Mouse (Mus musculus) embryonic stem cell, embryonic (primary cell): ENCODE results near the gene Rilpl1.

Experiments used
- CTCF ChIA-PET, 4 experiments: fragments of 300-600 bp in 2 of 4; fragments of 350-600 bp in 2 of 4; sonication (Branson Sonifier 250); formaldehyde crosslinking; loops; one replicate each; lab custom pipeline; 2022; ENCODE audit warnings: inconsistent platforms in 2 of 4; lab: Charles Lee
- POLR2A ChIA-PET, 4 experiments: fragments of 300-600 bp in 2 of 4; fragments of 350-600 bp in 2 of 4; sonication (Branson Sonifier 250); formaldehyde crosslinking; loops; one replicate each; lab custom pipeline; 2022; ENCODE audit warnings: antibody characterized with exemption in 4 of 4, inconsistent platforms in 1 of 4; lab: Charles Lee

Gene Rilpl1

DNA sequence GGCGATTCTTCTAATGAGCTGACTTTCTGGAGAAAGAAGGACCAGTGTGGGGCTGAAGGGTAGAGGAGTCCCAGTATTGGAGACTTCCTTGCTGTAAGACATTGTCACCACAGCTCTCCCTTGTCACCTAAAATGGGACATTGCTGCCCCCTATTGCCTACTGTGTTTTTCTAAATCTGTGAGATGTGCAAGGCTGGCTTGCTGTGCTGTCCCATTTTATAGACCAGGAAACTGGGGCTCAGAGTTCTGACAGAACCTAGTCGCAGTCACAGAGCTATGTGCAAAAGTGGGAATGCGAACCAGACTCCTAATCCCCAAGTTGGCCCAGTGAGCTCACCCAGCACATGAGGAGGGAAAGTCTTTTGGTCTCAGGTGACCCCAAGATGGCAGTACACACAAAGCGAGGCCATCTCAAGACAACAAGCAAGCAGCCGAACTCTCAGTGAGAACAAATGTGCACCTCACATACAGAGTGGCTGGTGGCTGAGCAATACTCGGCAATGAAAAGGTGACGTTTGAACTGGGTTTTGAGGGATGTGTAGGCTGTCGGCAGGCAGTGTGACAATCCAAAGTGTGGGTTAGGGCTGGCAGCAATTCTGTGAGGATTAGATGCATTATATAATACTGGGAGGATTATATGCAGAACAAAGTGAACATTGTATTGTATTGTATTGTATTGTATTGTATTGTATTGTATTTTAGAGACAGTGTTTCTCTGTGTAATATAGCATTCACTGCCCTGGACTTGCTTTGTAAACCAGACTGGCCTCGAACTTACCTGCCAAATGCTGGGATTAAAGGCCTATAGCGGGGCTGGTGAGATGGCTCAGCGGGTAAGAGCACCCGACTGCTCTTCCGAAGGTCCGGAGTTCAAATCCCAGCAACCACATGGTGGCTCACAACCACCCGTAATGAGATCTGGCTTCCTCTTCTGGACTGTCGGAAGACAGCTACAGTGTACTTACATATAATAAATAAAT, 7.9 kb upstream of the Rilpl1 start:
- CTCF ChIA-PET = interaction anchor here (0.6 to 1.9 kb wide), 28 partner anchors 13 to 1055 kb away, joined by 3 to 20 read pairs (median 3); partner anchors contain the start of genes Kmt5a (in 2 of the 4) and Ddx55 (in 1 of the 4)
- POLR2A ChIA-PET = interaction anchor here in 2 of 4 experiments (0.7 to 1.6 kb wide), 13 partner anchors 10 to 211 kb away, joined by 3 to 12 read pairs (median 4); partner anchors contain the start of genes Kmt5a (in 2 of the 2), 2810006K23Rik (in 1 of the 2), Ddx55 (in 1 of the 2) and Mphosph9 (in 1 of the 2)

DNA sequence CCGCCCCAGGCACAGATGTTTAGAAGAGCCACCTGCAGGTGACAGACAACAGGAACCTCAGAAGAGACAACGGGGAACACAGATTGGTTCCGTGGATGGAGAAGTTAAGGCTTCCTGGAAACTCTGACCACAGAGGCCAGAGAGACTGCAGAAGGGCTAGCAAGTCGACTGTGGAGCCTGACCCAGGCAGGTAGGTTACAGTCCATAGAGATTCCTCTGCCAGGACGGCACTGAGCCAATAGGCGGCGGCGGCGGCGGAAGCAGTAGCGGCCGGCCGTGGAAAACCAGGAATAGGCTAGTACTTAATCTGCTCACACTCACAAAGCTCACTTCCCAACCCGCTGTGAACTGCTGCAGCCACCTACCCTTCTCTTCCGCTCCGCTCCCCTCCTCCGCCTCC, 5.6 kb upstream of the Rilpl1 start:
- POLR2A ChIA-PET = interaction anchor here in 3 of 4 experiments (0.6 to 1.6 kb wide), 4 partner anchors 15 to 193 kb away, joined by 3 to 4 read pairs (median 3); no protein-coding TSS in a partner anchor
- CTCF ChIA-PET = no interaction called here

DNA sequence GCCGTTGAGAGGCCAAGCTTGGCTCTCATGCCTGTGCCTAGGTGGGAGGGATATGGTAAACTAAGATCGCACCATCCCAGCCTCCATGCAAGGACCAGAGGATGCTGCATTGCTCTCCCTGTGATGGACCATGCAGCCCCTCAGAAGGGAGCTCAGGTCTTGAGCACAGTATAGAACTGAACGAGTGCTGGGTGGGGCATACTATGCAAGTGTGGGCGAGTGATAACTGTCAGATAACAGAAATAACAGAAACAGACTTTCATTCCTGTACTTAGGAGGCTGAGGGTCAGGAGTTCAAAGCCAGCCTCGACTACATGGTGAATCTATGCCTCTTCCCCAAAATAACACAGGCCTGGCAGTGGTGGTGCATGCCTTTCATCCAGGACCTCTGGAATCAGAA, 3.8 kb upstream of the Rilpl1 start:
- ChIA-PET POLR2A (interaction anchor here in 1 of 4 experiments (0.6 kb wide), 1 partner anchor 25 kb away, joined by 3 read pairs; no protein-coding TSS in a partner anchor), CTCF (no interaction called here)

DNA sequence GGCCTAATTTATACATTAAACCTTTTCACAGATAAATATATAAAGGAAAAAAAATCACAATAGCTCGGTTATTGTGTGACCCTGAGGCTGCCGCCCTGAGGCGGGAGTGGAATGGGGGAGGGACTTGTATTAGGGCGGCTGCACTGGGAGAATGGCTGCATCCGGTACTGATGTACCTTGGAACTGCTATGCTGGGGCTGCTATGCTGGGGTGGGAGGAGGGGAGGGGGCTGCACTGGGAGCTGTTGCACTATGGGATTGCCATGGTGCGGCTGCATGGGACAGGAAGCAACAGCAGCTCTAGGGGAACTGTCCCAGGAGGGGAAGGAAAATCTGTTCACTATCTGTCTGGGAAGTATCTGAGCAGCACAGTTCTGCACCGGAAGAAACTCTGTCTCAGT, 1.3 kb upstream of the Rilpl1 start:
- CTCF ChIA-PET = no interaction called here
- POLR2A ChIA-PET = interaction anchor here in 3 of 4 experiments (0.6 to 2.3 kb wide), 13 partner anchors 14 to 204 kb away, joined by 3 to 8 read pairs (median 5); partner anchors contain the start of genes Snrnp35 (in 2 of the 3), 2810006K23Rik (in 1 of the 3), Ddx55 (in 1 of the 3) and Mphosph9 (in 1 of the 3)

DNA sequence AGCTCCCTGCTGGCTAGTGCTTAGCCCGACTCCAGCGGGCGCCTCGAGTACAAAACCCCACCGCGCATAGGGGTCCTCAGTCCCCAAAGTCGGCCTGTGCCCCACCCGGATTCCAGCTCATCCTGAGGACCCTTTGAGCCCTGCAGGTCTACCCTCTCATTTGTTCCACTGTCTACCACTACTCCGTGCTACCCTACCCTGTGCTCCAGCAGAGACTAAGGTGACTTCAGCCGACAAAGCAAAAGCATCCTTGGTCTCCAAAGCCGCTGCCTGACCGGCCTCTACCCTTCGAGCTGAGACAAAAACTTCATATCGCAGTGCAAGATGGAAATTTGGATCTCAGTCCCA, 366 bp upstream of the Rilpl1 start:
- POLR2A ChIA-PET = interaction anchor here (0.6 to 2.3 kb wide), 34 partner anchors 9 to 204 kb away, joined by 3 to 13 read pairs (median 4); partner anchors contain the start of genes 2810006K23Rik (in 2 of the 4), Ddx55 (in 2 of the 4), Kmt5a (in 2 of the 4) and Mphosph9 (in 2 of the 4)
- CTCF ChIA-PET = interaction anchor here in 2 of 4 experiments (0.6 to 1.3 kb wide), 6 partner anchors 10 to 92 kb away, joined by 3 to 4 read pairs (median 3); partner anchors contain the start of gene Kmt5a (in 1 of the 2)

DNA sequence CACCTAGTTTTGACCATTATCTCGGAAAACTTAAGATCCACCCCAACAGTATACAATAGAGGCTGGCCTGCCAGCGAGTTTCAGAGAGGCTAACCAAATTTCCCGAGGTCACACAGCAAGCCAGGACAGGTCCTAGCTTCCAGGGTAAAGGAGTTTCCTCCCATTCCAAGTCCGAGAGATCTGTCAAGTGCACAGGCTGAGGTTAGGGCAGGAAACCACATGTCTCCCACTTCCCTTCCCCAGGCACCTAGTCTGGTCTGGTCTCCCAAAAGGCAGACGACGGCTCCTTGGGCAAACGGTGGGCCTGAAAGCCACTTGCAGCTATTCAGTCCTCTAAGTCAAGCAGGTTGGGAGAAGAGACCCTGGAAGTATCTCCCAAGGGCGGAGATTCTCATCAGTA, 1.5 kb downstream of the Rilpl1 start:
- CTCF ChIA-PET = interaction anchor here in 3 of 4 experiments (0.6 kb wide), 3 partner anchors 53 to 370 kb away, joined by 3 to 4 read pairs (median 3); no protein-coding TSS in a partner anchor
- POLR2A ChIA-PET = interaction anchor here in 2 of 4 experiments (0.7 to 1.6 kb wide), 5 partner anchors 9 to 90 kb away, joined by 3 to 4 read pairs (median 3); partner anchors contain the start of gene Kmt5a (in 2 of the 2)

DNA sequence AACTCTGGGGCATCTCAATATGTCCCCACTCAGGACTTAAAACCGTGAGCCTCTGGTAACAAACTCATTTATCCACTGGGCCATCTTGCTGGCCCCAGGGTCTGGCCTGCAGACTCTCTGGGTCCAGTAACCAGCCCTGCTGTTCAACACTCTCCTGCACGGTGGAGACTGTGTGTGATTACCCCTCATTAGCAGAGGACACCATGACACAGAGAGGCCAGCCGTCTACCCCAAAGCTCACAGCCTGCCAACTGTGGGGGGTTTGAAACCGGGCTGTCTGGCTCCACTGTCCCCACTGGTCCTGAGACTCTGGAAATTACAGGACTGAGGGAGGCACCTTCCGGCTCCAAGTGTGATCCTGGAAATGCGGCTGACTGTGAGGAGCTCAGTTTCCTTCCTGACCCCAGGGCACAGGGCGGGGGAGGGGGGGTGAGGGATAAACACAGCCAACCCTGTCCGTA, 2.0 kb downstream of the Rilpl1 start:
- POLR2A ChIA-PET = interaction anchor here in 2 of 4 experiments (0.5 to 2.4 kb wide), 10 partner anchors 9 to 201 kb away, joined by 3 to 12 read pairs (median 3); partner anchors contain the start of genes Kmt5a (in 2 of the 2), 2810006K23Rik (in 1 of the 2), Mphosph9 (in 1 of the 2) and Rilpl2 (in 1 of the 2)
- CTCF ChIA-PET = interaction anchor here in 2 of 4 experiments (0.6 to 1.0 kb wide), 4 partner anchors 97 to 371 kb away, joined by 3 to 4 read pairs (median 4); no protein-coding TSS in a partner anchor

DNA sequence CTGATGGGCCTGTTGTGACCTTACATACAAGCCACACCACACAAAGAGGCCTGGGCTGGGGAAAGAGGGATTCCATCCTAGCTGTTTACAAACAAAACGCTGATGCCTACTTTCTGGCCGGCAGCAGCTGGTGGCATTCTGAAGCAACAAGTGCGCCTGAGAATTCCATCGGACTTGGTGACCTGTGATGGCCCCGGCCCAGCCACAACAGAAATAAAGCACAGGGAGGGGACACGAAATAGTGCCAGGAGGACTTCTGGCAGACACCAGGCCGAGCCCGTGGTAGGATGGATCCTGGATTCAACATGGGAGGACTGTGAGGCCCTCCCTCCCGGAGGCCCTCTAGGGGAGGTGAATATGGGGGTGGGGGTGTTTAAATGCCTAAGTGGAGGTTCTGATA, 2.4 kb downstream of the Rilpl1 start:
- ChIA-PET POLR2A (interaction anchor here in 2 of 4 experiments (0.5 to 2.4 kb wide), 10 partner anchors 10 to 201 kb away, joined by 3 to 12 read pairs (median 3); partner anchors contain the start of genes 2810006K23Rik (in 1 of the 2), Ddx55 (in 1 of the 2), Kmt5a (in 1 of the 2) and Mphosph9 (in 1 of the 2)), CTCF (interaction anchor here in 2 of 4 experiments (0.6 to 1.0 kb wide), 3 partner anchors 96 to 223 kb away, joined by 3 to 4 read pairs (median 3); no protein-coding TSS in a partner anchor)

DNA sequence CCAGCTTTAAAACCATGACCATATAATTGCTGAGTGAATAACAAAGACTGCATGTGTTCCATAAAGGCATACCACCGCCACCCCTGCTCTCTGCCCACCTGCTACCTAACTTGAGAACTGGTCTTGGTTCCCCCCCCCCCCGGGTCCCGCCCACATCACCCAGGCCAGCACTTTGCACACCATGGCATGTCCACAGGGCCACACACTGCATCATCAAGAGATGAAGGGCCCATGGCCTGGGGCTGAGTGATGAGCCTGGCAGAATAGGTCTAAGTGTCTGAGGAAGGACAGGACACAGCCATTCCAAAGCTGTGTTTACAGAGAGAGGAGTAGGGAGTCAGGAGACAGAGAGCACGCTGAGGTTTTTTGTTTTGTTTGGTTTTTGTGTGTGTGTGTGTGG, 2.8 kb downstream of the Rilpl1 start:
- CTCF ChIA-PET = interaction anchor here in 2 of 4 experiments (0.6 to 1.0 kb wide), 2 partner anchors 96 to 739 kb away, joined by 3 read pairs; no protein-coding TSS in a partner anchor

DNA sequence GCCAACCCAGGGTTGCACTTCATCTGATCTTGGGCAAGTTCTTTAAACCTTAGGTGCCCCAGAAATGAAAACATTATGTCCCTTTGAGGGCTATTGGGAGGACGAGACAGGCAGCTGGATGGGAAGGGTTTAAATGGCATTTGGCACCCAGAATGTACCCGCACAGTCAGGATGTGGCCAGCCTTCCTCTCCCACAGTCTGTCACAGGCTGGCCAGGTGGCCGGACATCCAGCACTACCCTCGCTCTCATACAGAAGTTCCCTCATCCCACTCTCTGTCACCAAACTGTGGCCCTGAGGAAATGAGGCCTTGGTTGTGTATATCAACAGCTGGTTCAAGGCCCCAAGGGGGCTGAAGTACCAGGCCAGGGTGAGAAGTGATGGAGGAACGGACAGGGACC, 6.2 kb downstream of the Rilpl1 start:
- POLR2A ChIA-PET = interaction anchor here in 2 of 4 experiments (0.5 to 1.4 kb wide), 9 partner anchors 9 to 512 kb away, joined by 3 to 4 read pairs (median 4); partner anchors contain the start of gene Ddx55 (in 1 of the 2)
- CTCF ChIA-PET = interaction anchor here in 3 of 4 experiments (0.6 to 1.2 kb wide), 7 partner anchors 10 to 652 kb away, joined by 3 to 11 read pairs (median 5); no protein-coding TSS in a partner anchor

More for the DNA sequence above, 2.8 kb downstream of the Rilpl1 start:
- POLR2A ChIA-PET = interaction anchor here in 3 of 4 experiments (0.6 to 2.4 kb wide), 10 partner anchors 10 to 201 kb away, joined by 3 to 12 read pairs (median 3); partner anchors contain the start of genes 2810006K23Rik (in 1 of the 3), Ddx55 (in 1 of the 3), Kmt5a (in 1 of the 3) and Mphosph9 (in 1 of the 3)

DNA sequence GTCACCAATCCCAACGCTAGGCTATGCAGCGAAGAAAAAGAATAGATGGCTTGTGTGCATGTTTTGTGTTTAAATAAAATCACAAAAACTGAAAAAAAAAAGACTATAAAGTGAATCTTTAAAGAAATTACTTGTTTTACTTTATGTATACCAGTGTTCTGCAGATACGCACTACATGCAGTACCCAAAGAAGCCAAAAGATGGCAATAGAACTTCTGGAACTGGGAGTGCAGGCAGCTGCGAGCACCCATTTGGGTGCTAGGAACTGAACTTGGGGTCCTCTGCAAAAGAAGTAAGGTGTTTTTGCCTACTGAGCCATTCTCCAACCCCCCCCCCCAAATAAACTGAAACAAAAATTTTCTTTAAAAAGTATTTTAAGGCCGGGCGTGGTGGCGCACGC, 8.2 kb downstream of the Rilpl1 start:
- ChIA-PET POLR2A (interaction anchor here in 2 of 4 experiments (0.5 to 1.3 kb wide), 7 partner anchors 9 to 279 kb away, joined by 3 to 11 read pairs (median 3); no protein-coding TSS in a partner anchor), CTCF (interaction anchor here (0.6 to 1.2 kb wide), 11 partner anchors 16 to 1498 kb away, joined by 3 to 12 read pairs (median 3); partner anchors contain the start of gene Snrnp35 (in 1 of the 4))

DNA sequence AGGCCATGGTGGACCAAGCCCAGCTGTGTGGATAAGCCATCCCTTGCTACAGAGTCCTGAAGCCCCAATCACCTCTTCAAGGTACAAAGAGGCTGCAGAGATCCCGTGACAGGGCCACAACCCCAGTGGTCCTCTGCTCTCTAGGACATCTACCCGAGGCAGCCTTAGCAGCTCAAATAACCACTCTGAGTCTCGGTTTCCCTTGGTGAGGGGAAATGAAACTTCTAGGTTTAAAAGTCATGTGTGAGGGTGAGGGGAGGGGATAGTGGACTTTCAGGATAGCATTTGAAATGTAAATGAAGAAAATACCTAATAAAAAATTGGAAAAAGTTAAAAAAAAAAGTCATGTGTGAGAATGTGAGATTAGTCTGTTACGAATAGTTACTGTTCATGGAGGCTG, 9.6 kb downstream of the Rilpl1 start:
- CTCF ChIA-PET = interaction anchor here in 3 of 4 experiments (0.5 to 1.3 kb wide), 4 partner anchors 10 to 526 kb away, joined by 3 read pairs; no protein-coding TSS in a partner anchor
- POLR2A ChIA-PET = no interaction called here

DNA sequence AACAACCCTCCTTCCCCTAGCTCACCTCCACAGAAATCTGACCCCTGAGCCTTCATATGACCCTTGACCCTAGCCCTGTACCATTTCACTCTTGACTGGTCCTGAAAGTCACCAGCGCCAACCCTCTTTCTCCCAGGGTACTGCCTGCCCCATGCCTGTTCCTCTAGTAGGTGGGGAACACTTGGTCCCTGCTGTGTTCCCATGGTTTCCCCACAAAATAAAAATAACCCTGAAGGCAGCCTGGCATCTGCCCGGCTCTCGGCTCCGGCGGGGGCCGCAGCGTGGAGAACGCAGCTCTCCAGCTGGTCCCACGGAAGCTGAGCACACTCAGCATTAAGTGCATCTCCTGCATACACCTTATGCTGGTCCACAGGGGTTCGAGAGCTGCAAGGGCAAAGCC, 12.5 kb downstream of the Rilpl1 start:
- POLR2A ChIA-PET = interaction anchor here in 3 of 4 experiments (0.6 to 1.3 kb wide), 5 partner anchors 10 to 86 kb away, joined by 3 to 11 read pairs (median 4); no protein-coding TSS in a partner anchor
- CTCF ChIA-PET = interaction anchor here in 2 of 4 experiments (0.5 to 1.2 kb wide), 3 partner anchors 14 to 43 kb away, joined by 3 to 5 read pairs (median 3); no protein-coding TSS in a partner anchor

DNA sequence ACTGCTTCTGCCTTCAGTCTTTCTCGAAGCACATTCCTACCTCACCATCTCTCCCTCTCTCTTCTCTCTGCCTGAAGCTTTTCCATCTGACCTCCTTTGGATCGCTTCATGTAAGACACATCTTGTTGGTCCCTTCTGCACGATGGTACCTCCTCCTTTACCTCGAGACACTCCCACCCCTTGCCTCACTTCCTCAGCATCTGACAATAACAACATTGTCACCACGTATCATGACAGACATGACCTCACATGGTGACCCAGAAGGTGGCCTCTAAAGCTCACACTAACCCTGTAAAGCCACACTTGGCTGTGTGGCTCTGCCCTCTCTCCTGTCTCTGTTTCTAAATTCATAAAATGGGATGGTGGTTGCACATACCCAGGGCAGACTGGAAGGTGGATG, 15.4 kb downstream of the Rilpl1 start:
- ChIA-PET POLR2A (interaction anchor here in 1 of 4 experiments (0.7 kb wide), 1 partner anchor 8 kb away, joined by 3 read pairs; no protein-coding TSS in a partner anchor), CTCF (interaction anchor here in 1 of 4 experiments (1.1 to 1.6 kb wide), 2 partner anchors 9 to 23 kb away, joined by 4 to 6 read pairs; no protein-coding TSS in a partner anchor)

DNA sequence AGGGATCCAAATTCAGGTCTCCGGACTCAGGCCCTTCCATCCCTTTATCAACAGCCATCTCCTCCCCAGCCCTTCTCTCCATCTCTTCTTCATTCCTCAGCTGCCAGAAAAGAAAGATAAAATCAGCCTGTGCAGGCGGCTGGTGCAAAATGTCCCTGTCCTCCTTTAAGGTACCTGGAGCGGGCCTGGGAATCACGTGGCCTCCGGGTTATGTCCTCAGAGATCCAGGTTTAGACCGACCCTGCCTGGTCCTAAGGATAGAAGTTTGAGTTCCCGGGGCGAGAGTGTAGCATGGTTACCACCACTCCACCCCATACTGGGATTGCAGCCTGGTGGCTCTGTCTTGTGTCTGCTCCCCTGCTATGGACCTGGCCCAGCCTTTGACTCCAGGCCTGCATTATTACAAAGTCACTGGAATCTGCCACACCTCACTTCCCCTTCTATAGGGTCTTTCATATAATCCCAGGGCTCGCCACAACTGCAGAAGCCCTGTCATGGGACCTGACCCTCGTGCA, 20.6 kb downstream of the Rilpl1 start:
- ChIA-PET POLR2A (interaction anchor here in 2 of 4 experiments (0.7 kb wide), 2 partner anchors 8 to 147 kb away, joined by 3 to 4 read pairs; partner anchors contain the start of gene Cdk2ap1 (in 1 of the 2)), CTCF (interaction anchor here in 2 of 4 experiments (0.6 to 0.8 kb wide), 2 partner anchors 102 to 856 kb away, joined by 3 read pairs; no protein-coding TSS in a partner anchor)

DNA sequence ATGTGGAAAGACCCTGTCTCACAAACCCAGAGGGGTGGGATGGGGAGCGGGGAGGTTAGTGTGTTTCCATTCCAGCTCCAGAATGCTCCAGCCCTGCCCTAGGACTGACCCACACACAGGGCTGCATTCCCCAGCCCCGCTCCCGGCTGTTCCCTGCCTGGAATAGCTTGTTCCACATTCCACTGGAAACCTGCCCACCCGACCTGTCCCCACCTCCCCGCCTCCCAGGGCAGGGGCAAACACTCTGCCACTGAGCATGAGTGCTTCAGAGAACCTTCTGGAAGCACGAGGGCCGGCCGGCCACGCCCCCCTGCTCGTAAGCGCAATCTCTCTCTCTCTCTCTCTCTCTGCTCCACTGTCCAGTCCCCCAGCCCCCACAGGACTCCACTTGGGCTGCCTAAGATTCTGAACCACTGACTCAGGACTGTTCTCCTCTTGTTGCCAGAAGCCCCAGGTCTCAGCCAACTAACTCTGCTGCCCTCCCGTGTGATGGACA, 21.4 kb downstream of the Rilpl1 start:
- CTCF ChIA-PET = interaction anchor here in 3 of 4 experiments (0.6 to 0.8 kb wide), 7 partner anchors 20 to 1869 kb away, joined by 3 to 6 read pairs (median 4); no protein-coding TSS in a partner anchor

More for the DNA sequence above, 21.4 kb downstream of the Rilpl1 start:
- POLR2A ChIA-PET = interaction anchor here in 2 of 4 experiments (0.5 to 1.0 kb wide), 5 partner anchors 11 to 158 kb away, joined by 3 read pairs; no protein-coding TSS in a partner anchor
